Mouse (Mus musculus): ENCODE results near the gene Pitpnm1.
"Not testable (repeated sequence)": the region's sequence is repeated elsewhere in the genome, so short reads cannot be mapped to it uniquely, and the experiment has no call there.

Gene Pitpnm1

DNA sequence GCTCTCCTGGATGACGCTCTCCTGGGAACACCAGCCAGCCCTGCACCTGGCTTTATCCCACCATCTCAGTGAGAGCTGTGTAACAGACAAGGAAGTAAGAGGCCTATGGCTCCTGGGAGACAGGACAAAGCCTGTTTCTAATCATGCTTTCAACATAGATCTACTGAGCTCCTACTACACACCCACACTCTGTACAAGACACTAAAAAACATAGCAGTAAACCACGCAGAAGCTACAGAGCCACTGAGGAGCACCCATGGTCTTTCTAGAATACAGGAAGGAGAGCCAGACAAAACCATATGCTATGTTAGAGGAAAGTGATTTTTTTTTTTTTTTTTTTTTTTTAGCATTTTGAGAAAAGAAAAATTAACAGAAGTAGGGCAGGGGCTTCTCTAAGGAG, 18.6 kb downstream of the Pitpnm1 start:
- DNase-seq (ENCODE audit: low spot score in 2 of 2): no peak

DNA sequence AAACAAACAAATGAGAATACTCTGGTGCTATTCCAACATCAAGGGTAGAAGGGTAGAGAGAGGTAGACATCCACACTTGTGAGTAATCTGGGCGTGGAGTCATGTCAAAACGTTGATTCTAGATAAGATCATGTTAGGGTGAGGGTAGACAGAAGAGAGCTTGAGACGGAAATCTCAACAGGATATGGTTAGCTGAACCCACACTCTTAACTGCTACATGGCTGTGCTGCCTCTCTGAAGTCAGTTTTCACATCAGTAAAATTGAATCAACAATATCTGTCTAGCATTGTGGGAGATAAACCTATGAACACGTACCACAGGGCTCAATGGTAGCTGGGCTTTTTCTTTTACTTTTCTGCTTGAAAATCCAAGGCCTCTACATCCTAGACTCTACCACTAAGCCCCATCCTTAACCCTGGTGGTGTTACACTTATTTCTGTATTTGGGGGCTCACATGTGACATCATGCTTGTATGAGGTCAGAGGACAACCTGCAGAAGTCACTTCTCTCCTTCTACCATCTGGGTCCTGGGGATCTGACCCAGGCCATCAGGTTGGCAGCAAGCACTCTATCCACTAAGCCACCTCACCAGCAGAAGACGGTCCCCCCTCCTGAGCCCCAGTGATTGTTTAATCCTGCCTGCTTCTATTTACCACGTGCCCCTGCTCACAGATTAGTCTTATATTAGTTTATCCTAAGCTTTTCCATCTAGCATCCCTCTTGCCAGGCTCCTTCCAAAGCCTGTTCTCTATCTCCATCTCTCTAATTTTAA, 20.1 kb downstream of the Pitpnm1 start:
- DNase-seq (ENCODE audit: low spot score in 2 of 2): no peak

DNA sequence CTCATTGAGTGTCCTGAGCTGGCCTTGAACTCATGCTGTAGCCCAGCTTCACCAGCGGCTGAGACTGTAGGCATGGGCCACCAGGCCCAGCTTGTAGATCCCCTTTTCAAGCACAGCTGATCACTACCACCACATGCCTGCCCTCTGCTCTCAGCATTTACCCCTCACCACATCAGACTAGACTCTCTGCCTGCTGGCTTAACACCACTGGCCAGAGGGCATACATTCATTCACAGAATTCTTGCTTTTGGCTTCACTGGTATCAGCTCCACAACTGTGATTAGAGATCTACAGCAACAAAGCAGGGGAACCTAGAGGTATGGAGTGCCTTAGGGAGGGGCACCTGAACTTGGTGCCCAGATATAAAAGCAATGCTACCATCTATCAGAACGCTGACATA, 20.7 kb downstream of the Pitpnm1 start:
- DNase-seq (ENCODE audit: low spot score in 2 of 2): no peak

DNA sequence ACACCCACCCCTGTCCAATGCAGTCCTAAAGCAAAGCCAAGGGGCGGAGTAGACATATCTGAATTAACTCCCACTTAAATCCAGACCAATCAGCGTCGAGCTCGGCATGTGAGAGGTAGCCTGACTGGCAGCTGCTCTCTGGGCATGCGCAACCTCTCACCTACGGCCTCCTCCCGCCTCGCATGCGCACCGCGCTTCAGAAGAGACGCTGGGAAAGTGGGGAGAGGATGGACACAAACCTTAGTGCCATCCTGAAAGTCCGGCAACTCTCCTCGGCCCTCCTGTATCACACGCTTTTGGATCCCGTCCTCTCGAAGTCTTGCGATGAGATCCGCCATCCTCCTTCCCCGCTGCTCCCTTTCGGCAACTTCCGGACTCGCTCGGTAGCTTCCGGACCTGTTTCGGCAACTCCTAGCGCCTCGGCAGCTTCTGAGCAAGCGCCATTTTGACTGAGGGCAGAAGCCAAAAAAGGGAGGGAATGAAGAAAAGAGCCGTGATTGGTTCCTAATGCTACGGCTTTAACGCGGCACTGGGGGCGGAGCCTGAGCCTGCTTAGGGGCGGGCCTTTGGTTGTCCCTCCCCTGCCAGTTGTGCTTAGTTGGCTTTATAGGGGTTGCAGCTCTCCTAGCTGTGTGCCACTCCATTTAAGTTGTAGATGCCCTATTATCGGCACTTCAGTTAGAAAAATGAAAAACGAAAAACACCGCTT, 21.5 kb downstream of the Pitpnm1 start:
- peak; percentile 95 to 97 for DNase-seq (ENCODE audit: low spot score in 2 of 2)

DNA sequence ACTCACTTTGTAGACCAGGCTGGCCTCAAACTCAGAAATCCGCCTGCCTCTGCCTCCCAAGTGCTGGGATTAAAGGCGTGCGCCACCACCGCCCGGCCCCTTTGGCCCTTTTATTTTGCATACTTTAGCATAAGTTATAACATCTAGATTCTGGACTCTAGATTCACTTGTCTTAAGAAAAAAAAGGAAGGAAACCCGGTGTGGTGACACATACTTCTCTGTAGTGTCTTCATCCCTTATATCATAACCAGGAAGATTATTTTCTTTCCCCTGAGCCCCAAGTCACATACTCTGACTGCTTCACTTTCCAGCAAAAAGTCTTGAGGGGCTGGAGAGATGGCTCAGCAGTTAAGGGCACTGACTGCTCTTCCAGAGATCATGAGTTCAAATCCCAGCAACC, 22.1 kb downstream of the Pitpnm1 start:
- not testable (repeated sequence) for DNase-seq (ENCODE audit: low spot score in 2 of 2)

DNA sequence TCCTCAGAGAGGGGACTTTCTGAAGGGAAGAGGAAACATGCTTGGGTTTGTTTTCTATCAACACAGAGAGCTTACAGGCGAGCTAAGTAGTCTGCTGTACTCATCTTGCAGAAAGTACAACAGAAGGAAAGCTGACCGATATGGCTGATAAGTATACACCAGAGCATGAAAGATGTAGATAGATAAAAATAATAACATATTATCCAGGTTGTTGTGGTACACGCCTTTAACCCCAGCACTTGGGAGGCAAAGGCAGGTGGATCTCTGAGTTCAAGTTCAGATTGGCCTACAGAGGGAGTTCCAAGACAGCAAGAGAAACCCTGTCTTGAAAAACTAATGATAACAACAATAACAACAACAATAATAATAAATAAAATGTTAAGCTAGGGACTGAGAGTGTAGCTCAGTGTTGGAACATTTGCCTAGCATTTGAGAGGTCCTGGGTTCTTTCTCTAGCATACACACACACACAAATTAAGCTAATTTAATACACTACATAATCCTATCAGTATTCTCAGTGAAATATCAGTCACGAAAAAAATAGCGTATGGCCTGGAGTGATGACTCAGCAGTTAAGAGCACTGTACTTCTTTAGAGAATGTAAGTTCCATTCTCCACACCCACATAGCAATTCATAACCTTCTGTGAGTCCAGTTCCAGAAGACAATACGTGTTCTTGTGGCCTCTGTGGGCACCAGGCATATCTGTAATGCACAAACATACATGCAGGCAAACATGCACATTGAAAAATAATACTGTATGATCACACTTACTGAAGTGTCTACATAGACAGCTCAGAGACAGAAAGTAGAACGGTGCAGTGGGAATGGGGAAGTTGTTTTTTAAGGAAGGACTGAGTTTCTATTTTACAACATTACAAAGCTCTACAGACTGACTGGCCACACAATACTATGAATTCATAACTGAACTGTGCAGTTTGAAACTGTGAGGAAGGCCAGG, 22.9 kb downstream of the Pitpnm1 start:
- no peak for DNase-seq (ENCODE audit: low spot score in 2 of 2)

DNA sequence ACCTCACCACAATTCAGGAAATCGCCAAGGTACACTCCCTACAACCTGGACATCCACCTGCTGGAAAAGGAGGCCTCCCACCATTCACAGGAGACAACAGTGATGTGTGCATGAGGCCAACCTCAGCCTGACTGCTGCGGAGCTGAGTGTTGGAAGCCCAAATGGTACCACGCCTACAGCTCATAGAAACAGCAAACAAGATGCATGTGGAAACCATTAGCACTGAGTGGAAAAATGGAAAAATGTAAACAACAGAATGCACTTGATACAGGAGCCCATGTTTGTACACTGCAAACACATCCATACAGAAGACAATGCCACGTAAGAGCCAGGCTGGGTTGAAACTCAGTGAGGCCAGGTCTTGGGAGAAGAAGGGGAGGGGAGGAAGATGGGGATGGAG, 24.6 kb downstream of the Pitpnm1 start:
- no peak for DNase-seq (ENCODE audit: low spot score in 2 of 2)

DNA sequence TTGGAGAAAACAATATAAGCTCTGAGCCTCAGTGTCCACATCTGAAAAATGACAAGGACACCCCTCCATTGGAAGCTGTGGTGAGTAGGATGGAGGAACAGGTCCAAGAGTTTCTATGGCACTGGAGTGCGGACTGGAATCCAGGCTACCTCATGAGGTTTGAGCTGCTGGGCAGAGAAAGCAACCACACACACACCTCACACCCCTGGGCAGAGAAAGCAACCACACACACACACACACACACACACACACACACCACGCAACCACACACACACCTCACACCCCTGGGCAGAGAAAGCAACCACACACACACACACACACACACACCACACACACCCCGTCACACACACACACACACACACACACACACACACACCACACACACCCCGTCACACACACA, 25.5 kb downstream of the Pitpnm1 start:
- DNase-seq (ENCODE audit: low spot score in 2 of 2): not testable (repeated sequence)

DNA sequence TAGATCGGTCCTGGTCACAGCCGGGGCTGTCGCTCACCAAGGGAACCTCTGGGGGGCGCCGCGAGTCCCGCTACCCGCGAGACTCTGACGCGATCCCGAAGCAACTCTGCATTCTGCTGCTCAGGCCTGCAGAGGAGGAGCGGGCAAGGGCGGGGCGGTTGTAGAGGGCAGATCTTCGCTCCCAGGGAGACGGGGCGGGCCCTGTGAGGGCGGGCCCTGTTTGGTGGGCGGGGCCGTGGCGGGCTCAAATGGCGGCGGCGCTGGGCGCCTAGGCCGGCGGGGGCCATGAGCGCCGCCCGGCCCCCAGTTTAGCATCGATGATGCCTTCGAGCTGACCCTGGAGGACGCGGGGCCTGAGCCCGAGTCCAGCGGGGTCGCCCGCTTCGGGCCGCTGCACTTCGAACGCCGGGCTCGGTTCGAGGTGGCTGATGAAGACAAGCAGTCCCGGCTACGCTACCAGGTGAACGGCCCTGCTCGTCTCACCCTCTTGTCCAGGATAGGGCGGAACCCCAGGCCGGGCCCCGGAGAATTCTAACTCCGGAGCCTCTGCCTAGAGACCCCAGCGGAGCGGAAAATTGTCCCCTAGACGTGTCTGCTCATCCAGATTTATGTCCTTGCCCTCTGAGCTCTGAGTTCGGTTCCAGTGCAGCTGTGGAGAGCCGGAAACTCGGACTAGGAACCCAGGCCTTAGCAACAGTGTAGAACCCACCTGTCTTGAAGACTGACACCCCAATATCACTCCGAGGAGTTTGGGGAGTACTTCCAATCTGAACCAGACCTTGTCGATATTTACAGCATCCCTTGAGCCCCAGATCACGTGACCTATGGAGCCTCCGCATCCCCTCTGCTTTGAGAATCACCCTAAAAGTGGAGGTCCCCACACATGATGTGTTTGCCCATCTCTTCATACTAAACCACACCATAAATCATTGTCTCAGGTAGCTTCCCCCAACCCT, 26.2 kb downstream of the Pitpnm1 start, which contains the start of gene Aip:
TSS of gene Aip (minus strand) at position 118 of the 956 bp plus-strand sequence.
- DNase-seq (ENCODE audit: low spot score in 2 of 2): peak; percentile 97 to 98

DNA sequence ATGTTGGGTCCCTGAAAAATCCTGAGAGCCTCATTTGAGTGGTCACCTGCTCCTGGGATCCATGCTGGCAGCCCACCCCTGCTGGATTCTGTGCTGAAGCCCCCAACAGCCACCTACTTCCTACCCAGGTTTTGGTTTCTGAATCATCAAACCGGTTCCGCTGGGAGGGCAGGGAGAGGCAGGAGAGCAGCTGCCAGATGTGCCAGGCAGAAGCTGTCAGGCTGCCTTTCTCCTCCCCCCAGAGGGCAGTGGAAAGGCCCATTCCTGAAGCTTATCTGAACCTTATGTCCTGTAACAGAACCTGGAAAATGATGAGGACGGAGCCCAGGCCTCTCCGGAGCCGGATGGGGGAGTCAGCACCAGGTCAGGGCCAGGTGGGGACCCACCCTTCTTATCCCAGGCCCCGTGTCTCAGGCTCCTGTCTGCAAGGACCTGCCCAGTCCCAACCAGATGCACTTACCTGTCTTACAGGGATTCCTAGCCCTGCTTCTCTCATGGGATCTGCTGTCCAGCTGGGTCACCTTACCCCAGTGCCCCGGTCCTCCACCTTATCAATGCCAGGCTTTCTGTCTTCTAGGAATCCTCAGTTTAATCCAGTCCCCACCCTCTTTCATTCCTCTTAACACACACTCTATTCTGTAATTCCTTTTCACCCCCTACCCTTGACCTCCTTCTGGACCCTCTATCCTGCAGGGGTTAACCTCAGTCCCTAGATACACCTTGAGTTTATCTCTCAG, 27.1 kb downstream of the Pitpnm1 start:
- DNase-seq (ENCODE audit: low spot score in 2 of 2): no peak

DNA sequence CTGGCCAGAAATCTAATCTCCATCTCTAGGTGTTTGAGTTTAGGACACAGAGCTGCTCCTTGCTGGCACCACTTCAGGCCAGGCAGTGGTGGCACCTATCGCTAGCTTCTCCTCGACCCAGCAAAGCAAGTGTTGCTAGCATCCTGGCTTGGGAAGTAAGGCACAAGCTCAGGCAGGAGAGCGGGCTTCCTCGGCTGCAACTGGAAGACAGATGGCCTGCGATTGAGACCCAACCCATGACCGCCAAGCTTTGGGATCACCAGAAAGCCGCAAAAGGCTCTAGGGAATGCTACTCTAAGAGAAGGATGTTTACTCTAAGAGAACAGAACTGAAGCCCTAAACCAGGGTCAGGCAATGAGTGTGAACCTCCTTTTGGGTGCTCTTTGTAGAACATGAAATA, 29.7 kb downstream of the Pitpnm1 start:
- DNase-seq (ENCODE audit: low spot score in 2 of 2): no peak

DNA sequence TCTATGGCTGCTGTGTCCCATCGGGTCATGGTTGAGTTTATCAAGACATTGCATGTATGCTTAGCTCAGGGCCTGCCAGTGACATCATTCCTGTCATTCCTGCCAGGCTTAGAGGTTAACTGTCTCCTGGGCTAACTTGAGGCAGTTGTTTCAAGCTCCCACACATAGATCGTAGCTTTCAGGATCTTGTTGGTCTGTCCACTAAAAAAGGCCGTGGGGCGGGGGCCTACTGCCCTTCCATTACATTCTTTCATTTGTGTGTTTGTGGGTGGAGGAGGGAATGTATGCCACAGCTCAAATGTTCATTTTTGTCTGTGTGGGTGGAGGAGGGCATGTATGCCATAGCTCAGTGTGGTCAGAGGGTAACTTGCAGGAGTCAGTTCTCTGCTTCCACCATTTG, 30.3 kb downstream of the Pitpnm1 start:
- DNase-seq (ENCODE audit: low spot score in 2 of 2): no peak

DNA sequence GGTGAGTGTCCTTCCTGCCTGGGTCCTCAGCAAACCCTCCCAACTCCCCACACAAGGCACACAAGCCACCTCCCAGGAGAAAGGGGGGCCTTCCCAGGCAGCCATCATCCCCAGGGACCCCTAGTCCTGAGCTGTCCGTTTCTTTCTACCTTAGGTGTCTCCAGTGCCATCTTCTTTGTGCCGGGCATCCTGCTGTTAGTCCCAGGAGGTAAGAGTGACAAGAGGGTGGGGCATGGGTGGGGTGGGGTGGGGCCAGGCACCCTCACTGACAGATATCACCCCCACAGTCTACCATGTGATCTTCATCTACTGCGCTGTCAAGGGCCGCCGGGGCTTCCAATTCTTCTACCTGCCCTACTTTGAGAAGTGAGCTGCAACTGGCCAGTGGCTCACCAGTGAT, 31.3 kb downstream of the Pitpnm1 start:
- no peak for DNase-seq (ENCODE audit: low spot score in 2 of 2)

DNA sequence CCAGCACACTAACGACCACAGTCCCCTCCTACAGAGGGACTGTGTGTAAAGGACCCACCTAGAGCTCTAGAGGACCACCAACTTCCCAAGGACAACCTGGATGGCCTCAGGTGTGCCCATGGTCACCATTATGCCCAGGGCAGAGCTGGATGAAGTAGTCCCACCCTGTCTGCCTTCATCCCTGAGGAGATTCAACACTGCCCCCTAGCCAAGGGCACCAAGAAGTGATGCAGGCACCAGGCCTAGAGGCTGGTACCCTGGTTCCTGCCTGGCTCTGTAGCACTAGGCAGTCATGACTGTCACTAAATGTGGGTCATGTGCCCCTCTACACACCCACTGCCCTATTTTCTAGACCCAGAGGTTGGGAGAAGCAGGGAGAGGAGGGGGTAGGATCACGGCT, 32.0 kb downstream of the Pitpnm1 start:
- no peak for DNase-seq (ENCODE audit: low spot score in 2 of 2)

DNA sequence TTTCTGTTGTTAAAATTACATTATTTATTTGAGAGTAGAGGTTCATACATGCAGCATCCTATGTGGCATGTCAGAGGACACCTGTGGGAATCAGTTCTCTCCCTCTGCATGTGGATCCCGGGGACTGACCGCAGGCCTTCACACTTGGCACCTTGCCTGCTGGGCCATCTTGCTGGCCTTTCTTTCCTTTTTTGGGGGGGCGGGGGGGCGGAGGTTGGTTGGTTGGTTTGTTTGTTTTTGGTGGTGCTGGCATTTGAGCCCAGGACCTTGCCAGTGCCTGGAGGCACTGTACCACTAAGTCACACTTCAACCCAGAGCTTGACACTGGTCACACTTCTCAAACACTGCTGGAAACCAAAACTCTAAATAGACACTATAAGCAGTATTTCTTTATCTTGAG, 34.6 kb downstream of the Pitpnm1 start:
- DNase-seq (ENCODE audit: low spot score in 2 of 2): no peak

DNA sequence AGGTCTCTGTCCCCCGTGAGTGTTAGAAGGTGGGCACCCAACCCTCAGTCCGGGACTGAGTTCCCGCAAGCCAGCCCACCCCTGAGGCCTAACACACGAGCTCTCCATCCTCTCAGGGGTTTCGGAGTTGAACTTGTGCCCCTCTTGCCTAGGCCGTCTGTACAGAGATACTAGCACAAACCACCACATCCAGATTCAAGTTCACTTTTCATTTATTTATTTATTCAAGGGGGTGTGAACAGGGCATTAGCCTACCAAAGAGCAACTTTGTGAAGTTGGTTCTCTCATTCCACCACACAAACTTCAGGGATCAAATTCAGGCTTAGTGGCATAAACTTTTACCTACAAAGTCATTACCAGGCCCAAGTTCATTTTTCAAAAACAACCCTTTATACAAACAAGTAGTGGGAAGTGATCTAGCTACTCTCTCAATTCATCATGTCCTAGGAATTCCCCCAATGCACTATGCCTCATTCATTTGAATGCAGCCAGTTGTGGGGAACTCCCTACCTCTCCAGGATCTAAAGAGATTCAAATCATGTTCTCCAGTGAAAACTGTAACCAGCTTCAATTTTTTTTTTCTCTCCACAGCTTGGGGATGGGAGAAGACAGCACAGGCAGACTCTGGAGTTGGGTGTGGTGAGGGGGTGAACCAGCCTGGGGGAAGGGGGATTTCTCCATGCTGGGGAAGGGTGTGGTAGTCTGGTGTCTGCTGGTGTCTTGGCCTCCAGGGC, 35.6 kb downstream of the Pitpnm1 start:
- not testable (repeated sequence) for DNase-seq (ENCODE audit: low spot score in 2 of 2)

DNA sequence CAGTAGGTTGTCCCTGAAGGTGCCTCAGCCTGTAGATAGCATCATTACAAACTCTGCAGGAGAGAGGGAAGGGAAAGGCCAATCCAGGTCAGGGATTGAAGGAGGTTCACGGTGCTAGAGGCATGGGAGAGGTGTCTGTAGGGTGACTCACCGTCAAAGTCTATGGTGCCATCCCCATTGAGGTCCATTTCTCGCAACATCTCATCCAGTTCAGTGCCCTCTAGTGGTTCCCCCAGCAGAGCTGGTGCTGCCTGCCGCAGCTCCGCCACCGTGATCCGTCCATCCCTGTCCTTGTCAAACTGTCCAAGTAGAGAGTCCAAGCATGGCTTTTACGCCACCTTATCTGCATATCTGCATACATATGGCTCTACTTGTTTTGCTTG, 36.2 kb downstream of the Pitpnm1 start:
- not testable (repeated sequence) for DNase-seq (ENCODE audit: low spot score in 2 of 2)

DNA sequence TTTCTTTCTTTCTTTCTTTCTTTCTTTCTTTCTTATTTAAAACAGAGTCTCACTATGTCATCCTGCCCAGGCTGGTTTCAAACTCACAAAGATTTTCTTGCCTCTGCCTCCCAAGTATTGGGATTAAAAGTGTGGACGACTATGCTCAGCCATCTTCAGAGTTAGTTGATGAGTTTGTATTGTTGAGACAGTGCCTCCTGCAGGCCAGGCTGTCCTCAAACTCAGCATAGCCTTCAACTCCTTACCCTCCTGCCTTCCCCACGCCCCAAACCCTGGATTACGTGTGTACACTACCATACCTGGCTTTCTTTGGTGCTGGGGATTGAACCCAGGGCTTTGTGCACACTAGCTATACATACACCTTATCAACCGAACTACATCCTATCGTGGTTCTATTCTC, 36.7 kb downstream of the Pitpnm1 start:
- no peak for DNase-seq (ENCODE audit: low spot score in 2 of 2)

DNA sequence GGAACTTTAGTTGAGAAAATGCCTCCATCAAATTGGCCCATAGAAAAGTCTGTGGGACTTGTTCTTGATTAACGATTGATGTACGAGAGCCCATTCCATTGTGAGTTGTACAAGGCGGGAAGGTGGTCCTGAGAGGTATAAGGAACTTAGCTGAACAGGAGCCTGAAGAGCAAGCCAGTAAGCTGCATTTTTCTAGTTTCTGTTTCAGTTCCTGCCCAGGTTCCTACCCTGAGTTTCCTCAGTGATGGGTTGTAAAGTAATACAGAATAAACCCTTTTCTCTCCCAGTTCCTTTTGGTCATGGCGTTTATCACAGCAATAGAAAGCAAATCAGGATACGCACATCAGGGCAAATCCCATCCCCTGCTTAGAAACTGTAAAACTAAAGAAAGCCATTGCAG, 38.1 kb downstream of the Pitpnm1 start:
- no peak for DNase-seq (ENCODE audit: low spot score in 2 of 2)

DNA sequence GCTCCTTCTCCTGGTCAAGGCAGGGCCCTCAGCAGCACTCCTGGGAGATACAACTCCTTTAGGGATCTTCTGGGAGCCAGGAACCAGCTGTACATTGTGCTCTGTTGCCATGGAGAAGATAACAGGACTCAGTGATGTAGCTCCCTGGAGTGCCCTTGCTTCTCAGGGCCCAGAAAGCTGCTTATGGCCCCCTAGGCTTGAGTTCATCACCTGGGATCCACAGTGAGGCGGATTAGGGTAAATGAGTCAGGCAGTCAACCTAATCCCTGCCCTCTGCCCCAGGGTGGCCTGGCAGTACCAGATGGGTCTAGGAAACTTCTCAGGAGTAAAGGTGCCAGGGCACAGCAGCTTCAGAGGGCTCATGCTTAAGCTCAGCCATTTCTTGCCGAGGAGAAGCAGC, 39.6 kb downstream of the Pitpnm1 start, which contains the start of gene Gpr152:
TSS of gene Gpr152 (plus strand) at position 342 of the 400 bp plus-strand sequence.
- DNase-seq (ENCODE audit: low spot score in 2 of 2): no peak
